17 mouse cellular contexts compared by ENCODE assay signal in genomic region chr2:20602656-20603055, GRCm38 (mm10).
"Had no signal": no experiment of that assay in that cellular context is flagged by ENCODE, and none has a peak within 500 bp of the region (broad histone marks: within the 10 kb centered on the region; RNA-seq: fewer than 3 reads in every experiment).

No protein-coding gene starts in this region.

- DNase-seq: kidney, postnatal 25 days; layer of hippocampus, adult 9-11 months; liver, embryonic 13.5 days; lung, adult 2 months; lung, postnatal 14 days; lung, postnatal 4 days; retina, postnatal 1 day; right cerebral cortex, postnatal 25 days; thymus, adult 18-20 months; thymus, postnatal 36 days had no signal

- H3K4me1 ChIP-seq: liver, embryonic 13.5 days; midbrain, embryonic 12.5 days; midbrain, embryonic 15.5 days; neural tube, embryonic 13.5 days had no signal

- H3K4me3 ChIP-seq: layer of hippocampus, adult 2 months; left cerebral cortex, adult 2 months; liver, embryonic 13.5 days; midbrain, embryonic 12.5 days; midbrain, embryonic 15.5 days; myocyte; neural tube, embryonic 13.5 days had no signal

- H3K4me2 ChIP-seq: liver, embryonic 13.5 days; midbrain, embryonic 12.5 days; midbrain, embryonic 15.5 days; neural tube, embryonic 13.5 days had no signal

- H3K27ac ChIP-seq: kidney, postnatal 0 days; layer of hippocampus, adult 2 months; left cerebral cortex, adult 2 months; liver, embryonic 13.5 days; midbrain, embryonic 12.5 days; midbrain, embryonic 15.5 days; neural tube, embryonic 13.5 days had no signal

- H3K9me3 ChIP-seq: liver, embryonic 13.5 days; midbrain, embryonic 12.5 days; midbrain, embryonic 15.5 days; neural tube, embryonic 13.5 days had no signal

- H3K36me3 ChIP-seq: liver, embryonic 13.5 days; midbrain, embryonic 12.5 days; midbrain, embryonic 15.5 days; neural tube, embryonic 13.5 days had no signal

- H3K27me3 ChIP-seq: liver, embryonic 13.5 days; midbrain, embryonic 12.5 days; midbrain, embryonic 15.5 days; neural tube, embryonic 13.5 days had no signal

- H3K9ac ChIP-seq: liver, embryonic 13.5 days; midbrain, embryonic 12.5 days; midbrain, embryonic 15.5 days; neural tube, embryonic 13.5 days had no signal
